Mouse (Mus musculus): ENCODE measurements around the gene Mrln.

Gene Mrln

GRCm38 (mm10) chr10:70204505-70205399 is at the start of gene Mrln:
Gene Mrln (plus strand): TSS chr10:70204664.
- no peak for DNase-seq (ENCODE audit: low read depth, low spot score)

DNA sequence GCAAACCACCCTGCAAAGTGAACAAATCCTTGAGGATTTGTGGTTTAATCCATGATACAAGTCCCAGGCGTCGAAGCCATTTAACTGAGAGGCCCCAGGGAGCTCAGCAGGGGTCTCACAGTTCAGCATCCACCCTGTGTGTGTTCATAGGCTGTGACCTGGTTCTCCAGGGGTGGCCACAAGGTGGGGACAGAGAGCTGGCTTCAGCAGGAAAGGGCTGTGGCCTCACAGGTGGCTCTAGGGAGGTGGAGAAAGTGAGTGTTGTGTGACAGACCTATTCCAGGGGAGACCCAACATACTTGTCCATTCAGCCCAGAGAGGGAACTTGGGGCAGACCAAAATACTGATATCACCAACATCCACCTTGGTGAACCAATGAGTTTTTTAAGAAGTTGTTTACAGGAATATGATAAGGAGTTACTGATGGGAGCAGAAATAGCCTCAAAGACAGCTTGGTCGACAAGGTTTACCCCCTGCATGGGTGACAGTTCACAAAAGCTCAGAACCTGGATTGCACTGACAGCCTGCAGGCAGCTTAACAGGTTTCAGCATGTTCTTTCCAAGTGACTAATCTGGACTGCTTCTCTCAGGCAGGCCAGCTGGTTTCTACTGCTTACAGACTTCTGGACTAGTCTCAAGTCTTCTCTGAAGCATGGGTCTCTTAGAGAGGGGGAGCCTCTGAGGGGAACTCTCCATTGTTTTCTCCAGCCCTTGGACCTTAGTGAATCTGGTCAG is 47.9 kb upstream of the Mrln start:
- peak; percentile 73 for DNase-seq (ENCODE audit: low read depth, low spot score)

GRCm38 (mm10) chr10:70159651-70160320 is 44.7 kb upstream of the Mrln start:
- no peak for DNase-seq (ENCODE audit: low read depth, low spot score)

- no peak for DNase-seq (ENCODE audit: low read depth, low spot score)
Observed at GRCm38 (mm10) chr10:70160811-70161210, 43.7 kb upstream of the Mrln start.

DNA sequence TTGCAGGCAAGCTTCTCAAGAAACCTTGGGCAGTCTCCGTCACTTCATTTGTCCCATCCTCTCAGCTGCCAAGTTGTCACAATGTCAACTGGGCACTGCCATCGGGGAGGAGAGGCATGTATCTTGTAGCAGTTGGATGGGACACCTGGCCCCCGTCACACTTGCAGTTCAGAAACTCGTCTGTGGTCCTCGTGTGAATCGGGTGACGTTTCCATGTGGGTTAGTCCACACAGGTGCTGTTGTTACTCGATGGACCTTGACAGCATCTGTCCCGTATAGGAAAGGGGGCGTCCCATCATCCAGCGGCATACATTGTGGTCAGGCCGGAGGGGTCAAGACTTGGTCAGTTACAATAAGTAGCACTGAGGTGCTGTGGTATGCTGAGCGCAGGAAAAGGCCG is 43.0 kb upstream of the Mrln start:
- peak; percentile 29 for DNase-seq (ENCODE audit: low read depth, low spot score)

DNA sequence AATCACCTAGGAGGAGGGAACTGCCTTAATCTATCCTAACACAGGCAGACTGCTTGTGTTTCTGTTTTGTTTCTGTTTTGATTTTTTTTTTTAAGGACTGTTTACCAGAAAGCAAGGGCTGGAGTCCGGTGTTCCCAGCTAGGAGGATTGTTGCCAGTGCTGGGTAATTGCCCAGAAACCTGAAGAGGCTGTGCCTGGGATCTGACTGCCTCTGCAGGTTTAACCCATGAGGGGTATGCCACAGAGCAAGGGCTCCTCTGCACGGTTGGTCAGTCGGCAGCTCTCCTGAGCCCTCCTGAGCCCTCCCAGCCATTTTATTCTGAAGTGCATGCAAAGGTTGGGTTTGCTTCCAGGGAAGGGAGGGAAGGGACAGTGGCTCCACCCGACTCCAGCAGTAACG is 40.8 kb upstream of the Mrln start:
- no peak for DNase-seq (ENCODE audit: low read depth, low spot score)

DNA sequence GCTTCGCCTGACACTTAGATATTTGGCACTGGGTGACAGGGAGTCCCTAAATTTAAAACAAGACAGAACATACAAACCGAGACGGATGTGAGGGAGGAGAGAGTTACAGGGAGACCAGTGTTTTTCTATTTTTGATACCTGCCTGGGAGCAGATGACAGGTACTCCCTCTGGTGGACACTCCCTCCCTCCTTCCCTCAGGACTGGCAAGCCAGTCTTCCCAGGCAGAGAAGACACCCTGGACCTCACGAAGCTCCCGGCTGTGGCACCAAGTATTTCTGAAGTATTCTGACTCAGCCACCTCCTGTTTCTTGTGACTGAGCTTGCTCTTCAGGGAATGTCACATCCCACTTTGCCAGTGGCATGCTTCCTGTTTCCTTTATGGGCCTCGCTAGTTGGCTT is 38.6 kb upstream of the Mrln start:
- no peak for DNase-seq (ENCODE audit: low read depth, low spot score)

- no peak for DNase-seq (ENCODE audit: low read depth, low spot score)
Observed at GRCm38 (mm10) chr10:70166427-70166826, 38.0 kb upstream of the Mrln start.

DNA sequence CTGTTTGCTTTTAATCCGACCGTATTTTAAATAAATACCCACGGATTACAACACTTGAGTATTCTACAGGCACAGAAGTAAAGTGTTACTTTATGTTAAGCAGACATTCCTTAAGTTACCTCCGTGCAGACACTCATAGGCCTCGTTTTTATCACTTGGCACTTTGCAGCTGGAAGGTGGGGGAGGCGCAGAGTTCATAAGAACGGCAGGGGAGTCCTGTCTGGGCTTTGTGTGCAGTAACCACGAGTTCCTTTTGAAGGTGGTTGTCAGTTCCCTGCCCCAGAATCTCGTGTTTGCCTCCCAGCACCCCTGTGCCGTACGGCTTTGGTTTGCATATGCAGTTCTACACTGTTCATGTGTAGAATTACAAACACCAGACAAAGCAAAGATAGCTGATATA is 36.8 kb upstream of the Mrln start:
- no peak for DNase-seq (ENCODE audit: low read depth, low spot score)

GRCm38 (mm10) chr10:70168396-70168795 is 36.1 kb upstream of the Mrln start:
- no peak for DNase-seq (ENCODE audit: low read depth, low spot score)

- no peak for DNase-seq (ENCODE audit: low read depth, low spot score)
Observed at GRCm38 (mm10) chr10:70169044-70169443, 35.4 kb upstream of the Mrln start.

GRCm38 (mm10) chr10:70173314-70173713 is 31.1 kb upstream of the Mrln start:
- peak; percentile 64 for DNase-seq (ENCODE audit: low read depth, low spot score)

DNA sequence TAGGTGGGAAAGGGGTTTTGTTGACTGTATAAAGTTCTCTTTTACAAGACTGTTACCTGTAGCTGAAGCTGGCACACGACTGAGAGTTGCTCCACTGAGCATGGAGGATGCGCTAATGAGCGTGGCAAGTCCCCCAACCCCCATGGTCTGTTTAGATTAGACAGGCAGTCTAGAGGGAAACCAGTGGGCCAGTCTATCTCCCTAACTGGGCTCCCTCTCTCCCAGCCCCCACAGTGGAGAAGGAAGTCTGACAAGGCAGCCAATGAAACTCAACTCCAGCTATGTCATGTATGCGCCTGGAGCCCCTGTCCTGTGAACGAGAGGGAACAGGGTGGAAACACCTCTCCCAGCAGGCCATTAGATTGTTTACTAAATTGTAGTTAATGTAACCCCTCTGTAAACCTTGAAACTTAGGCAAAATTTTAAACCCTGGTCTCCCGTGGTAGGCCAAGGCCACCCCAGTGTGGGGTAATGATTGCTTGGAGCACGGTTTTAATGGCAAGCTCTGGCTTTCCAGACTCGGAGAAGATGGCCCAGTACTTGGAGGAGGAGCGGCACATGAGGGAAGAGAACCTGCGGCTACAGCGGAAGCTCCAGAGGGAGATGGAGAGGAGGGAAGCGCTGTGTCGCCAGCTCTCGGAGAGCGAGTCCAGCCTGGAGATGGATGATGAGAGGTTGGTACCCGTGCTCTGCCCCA is 29.8 kb upstream of the Mrln start:
- DNase-seq (ENCODE audit: low read depth, low spot score), result no peak

- no peak for DNase-seq (ENCODE audit: low read depth, low spot score)
Observed at GRCm38 (mm10) chr10:70180727-70181126, 23.7 kb upstream of the Mrln start.

GRCm38 (mm10) chr10:70181279-70181972 is 23.0 kb upstream of the Mrln start:
- DNase-seq (ENCODE audit: low read depth, low spot score), result no peak

- DNase-seq (ENCODE audit: low read depth, low spot score), result no peak
Observed at GRCm38 (mm10) chr10:70183210-70184080, 21.0 kb upstream of the Mrln start.

DNA sequence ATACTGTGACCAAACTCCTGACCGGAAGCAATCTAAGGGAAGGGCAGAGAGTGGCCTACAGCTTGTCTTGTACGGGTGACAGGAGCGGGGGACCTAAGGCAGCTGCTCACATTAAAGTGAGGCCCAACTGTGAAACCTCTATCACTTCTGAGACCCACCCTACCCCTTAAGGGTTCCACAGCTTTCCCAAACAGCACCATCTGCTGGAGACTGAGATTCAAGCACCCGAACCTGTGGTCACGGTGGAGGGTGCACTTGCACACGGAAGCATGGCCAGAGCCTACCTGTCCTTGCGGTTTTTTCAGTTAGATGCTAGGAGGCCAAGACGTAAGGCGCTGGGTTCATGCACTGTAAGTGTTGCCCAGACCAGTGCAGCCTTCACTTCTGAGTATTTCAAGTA is 18.3 kb upstream of the Mrln start:
- DNase-seq (ENCODE audit: low read depth, low spot score), result no peak

DNA sequence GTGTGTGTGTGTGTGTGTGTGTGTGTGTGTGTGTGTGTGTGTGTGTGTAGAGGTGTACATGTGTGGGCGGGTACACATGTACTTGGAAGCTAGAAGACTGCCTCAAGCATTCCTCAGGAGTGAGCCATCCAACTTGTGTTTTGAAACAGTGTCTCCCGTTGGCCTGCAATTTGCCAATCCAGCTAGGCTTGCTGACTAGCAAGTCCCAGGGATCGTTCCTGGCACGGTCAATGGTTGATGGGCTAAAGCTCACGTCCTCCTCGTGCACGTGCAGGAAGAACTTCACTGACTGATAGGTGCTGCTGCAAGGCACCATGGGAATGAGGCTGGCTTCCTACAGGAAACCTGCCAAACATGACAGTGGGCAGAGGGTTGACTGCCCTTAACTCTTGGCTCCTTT is 17.9 kb upstream of the Mrln start:
- no peak for DNase-seq (ENCODE audit: low read depth, low spot score)

DNA sequence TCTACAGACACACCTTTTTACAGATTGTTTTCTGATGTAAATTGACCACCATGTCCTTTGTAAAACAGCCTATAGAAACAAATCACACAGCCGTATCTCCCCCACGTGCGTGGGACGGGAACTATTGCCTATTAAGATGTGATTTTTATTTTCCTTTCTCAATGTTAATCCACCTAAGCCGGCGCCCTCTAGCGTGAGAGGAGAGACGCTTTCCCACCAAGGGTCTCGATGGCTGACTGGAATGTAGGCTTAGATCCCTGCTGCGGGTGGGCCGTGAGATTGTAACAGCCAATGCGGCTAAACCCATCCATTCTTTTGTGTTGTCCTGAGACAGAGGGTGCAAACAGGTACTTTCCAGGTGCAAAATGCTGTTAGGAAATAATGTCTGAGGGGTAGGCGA is 14.6 kb upstream of the Mrln start:
- DNase-seq (ENCODE audit: low read depth, low spot score), result no peak

DNA sequence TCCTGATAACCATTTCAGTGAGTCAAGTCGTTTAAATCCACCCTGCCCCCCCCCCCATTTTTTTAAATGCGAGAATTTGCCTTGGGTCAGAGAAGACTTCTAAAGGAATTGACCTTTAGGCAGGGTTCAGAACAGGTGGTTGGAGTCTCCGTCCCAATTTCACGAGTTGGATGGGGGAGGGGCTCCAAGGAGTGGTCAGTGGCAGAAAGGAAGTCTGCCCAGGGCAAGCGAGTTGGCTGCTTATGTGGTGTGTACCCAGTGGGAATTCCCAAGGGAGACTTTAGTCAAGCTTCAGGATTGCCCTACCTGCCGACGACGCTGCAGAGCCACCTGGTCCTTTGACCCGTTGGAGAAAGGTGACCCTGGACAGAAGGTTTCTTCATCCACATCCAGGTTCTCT is 10.2 kb upstream of the Mrln start:
- DNase-seq (ENCODE audit: low read depth, low spot score), result no peak
